Mouse (Mus musculus): Measurements from ENCODE around the gene Zyx. TPM values are rescaled to one million over a fixed set of nuclear protein-coding genes. Genes with fewer than 3 reads are reported as not detected.
A peak's percentile ranks its signal among the peaks of the same experiment; 100 is the strongest.

Gene Zyx
- polyA plus RNA-seq, 1 experiment: 467 TPM

DNA sequence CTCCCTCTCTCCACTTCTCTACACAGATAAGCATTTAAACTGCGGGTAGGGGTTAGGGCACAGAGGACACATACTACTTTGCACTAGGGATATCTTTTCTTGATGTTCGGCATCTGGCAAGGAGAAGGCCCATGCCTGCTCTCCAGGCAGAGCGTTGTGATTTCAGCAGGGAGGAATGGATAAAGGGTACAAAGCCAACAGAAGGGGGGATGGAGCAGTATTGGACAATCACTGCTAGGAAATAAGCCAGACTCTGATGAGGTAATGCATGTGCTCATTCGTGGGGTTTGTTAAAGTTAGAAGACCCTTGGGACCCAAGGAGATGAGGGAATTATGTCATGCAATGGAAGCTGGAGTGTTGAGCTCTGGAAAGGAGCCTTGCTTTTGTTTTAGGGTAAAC, 25.3 kb downstream of the Zyx start:
- H3ac ChIP-seq (ENCODE audit: control insufficient read depth, insufficient read length): no peak overlapping the region
- no peaks in the 10 kb centered on the region for H3K27me3 ChIP-seq (ENCODE audit: control insufficient read depth, insufficient read depth, insufficient read length)
- TF ChIP-seq CEBPB (IDR thresholded peaks at IDR 0.05; ENCODE audit: insufficient read depth, poor library complexity, severe bottlenecking) (peak; percentile 52; the same call in 1 of the 2 replicates), MYOG (IDR thresholded peaks at IDR 0.05; ENCODE audit: control insufficient read depth in 1 of 3, insufficient read depth in 1 of 3, insufficient read length in 2 of 3, low read depth in 2 of 3) (no peak)
- H3K36me3 ChIP-seq (ENCODE audit: control insufficient read depth, insufficient read depth): peaks cover 4% of the 10 kb centered on the region
- peak overlapping the region; percentile 22 for H3K4me3 ChIP-seq
- H3K79me2 ChIP-seq (ENCODE audit: control insufficient read depth, insufficient read depth): no peaks in the 10 kb centered on the region
- H3K4me2 ChIP-seq (ENCODE audit: low read depth): peak overlapping the region; percentile 83

DNA sequence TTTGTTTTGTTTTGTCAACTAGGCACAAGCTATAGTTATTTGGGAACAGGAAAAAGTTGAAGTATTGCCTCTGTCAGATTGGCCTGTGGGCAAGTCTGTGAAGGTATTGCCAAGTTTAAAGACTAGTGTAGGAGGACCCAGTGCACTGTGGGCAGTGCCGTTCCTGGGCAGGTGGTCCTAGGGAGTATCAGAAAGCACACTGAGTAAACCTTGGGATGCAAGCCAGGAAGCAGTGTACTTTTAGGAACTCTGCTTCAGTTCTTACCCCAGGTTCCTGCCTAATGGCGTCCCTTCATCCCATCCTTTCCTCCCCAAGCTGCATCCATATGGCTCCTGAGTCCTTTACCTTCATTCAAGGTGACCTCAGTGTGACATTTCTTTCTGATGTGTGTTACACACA, 25.7 kb downstream of the Zyx start:
- H3K4me3 ChIP-seq: no peak overlapping the region
- H3K27me3 ChIP-seq (ENCODE audit: control insufficient read depth, insufficient read depth, insufficient read length): no peaks in the 10 kb centered on the region
- peaks cover 4% of the 10 kb centered on the region for H3K36me3 ChIP-seq (ENCODE audit: control insufficient read depth, insufficient read depth)
- peak overlapping the region; percentile 83 for H3K4me2 ChIP-seq (ENCODE audit: low read depth)
- no peak for TF ChIP-seq CEBPB (IDR thresholded peaks at IDR 0.05; ENCODE audit: insufficient read depth, poor library complexity, severe bottlenecking)
- TF ChIP-seq POLR2AphosphoS2 (IDR thresholded peaks at IDR 0.05; ENCODE audit: insufficient read length, low read depth): no peak
- no peak for TF ChIP-seq USF1 (IDR thresholded peaks at IDR 0.05; ENCODE audit: low read depth)
- TF ChIP-seq POLR2A (IDR thresholded peaks at IDR 0.05; ENCODE audit: insufficient read length, low read depth): no peak
- TF ChIP-seq MAX (IDR thresholded peaks at IDR 0.05; ENCODE audit: low read depth): no peak
- TF ChIP-seq MYOD1 (IDR thresholded peaks at IDR 0.05; ENCODE audit: control insufficient read depth in 1 of 3, insufficient read length in 2 of 3, low read depth in 2 of 3): no peak
- TF ChIP-seq SRF (IDR thresholded peaks at IDR 0.05; ENCODE audit: control insufficient read depth, insufficient read length, low read depth): no peak
- TF ChIP-seq REST (IDR thresholded peaks at IDR 0.05; ENCODE audit: insufficient read depth, insufficient read length): no peak
- TF ChIP-seq E2F4 (IDR thresholded peaks at IDR 0.05; ENCODE audit: insufficient read depth): no peak
- no peak for TF ChIP-seq TCF3 (IDR thresholded peaks at IDR 0.05; ENCODE audit: insufficient read length, low read depth)
- TF ChIP-seq TCF12 (IDR thresholded peaks at IDR 0.05; ENCODE audit: insufficient read depth, poor library complexity, severe bottlenecking): no peak
- no peak for TF ChIP-seq MYOG (IDR thresholded peaks at IDR 0.05; ENCODE audit: control insufficient read depth in 1 of 3, insufficient read depth in 1 of 3, insufficient read length in 2 of 3, low read depth in 2 of 3)
- H3K79me2 ChIP-seq (ENCODE audit: control insufficient read depth, insufficient read depth): no peaks in the 10 kb centered on the region
- H3ac ChIP-seq (ENCODE audit: control insufficient read depth, insufficient read length): no peak overlapping the region

DNA sequence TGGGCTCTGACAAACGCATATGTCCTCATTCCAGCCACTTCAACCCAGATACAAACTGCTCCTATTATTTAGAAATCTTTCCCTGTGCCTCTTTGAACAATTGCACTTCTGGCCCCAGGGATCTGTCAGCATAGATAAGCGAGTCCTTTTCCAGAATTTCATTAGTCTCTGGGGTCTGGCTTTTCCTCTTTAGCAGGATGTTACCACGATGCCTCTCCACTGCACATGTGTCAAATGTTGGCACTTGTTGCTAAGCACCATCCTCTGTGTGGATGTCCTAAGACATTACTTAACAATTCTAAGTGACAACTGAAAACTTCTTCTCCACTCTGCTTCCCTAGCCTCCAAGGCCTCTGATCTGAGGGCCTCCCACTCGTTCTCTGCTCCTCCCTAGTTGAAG, 26.6 kb downstream of the Zyx start:
- H3K36me3 ChIP-seq (ENCODE audit: control insufficient read depth, insufficient read depth): peaks cover 4% of the 10 kb centered on the region
- no peak overlapping the region for H3K4me3 ChIP-seq
- H3K27me3 ChIP-seq (ENCODE audit: control insufficient read depth, insufficient read depth, insufficient read length): no peaks in the 10 kb centered on the region
- H3K4me2 ChIP-seq (ENCODE audit: low read depth): peak overlapping the region; percentile 83
- TF ChIP-seq MAX (IDR thresholded peaks at IDR 0.05; ENCODE audit: low read depth): no peak
- TF ChIP-seq USF1 (IDR thresholded peaks at IDR 0.05; ENCODE audit: low read depth): no peak
- no peaks in the 10 kb centered on the region for H3K79me2 ChIP-seq (ENCODE audit: control insufficient read depth, insufficient read depth)
- H3ac ChIP-seq (ENCODE audit: control insufficient read depth, insufficient read length): no peak overlapping the region

DNA sequence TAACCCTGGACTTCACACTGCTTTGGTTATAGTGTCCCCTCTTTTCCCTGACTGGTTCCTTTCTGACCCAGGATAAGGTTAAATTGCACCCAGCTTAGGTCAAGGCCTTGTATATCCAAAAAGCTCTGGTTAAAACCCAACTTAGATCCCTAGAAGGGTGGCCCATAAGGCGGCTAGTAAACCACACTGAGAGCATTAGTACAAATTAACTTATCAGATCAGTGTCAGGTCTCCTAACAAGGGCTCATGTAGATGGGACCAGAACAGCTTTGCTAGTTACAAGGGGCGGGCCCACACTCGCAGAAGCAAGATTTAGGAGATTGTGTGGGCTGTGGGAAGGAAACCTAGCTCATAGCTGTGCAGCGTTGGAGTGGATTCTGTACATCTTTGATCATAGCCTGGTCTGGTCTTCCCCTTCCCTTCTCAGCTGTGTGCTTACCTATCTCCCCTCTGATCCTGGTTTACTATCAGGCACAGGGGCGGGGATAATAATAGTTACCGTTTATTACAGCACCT, 27.1 kb downstream of the Zyx start:
- Histone ChIP-seq H3K4me3 (no peak overlapping the region), H3K4me2 (ENCODE audit: low read depth) (no peak overlapping the region), H3K27me3 (ENCODE audit: control insufficient read depth, insufficient read depth, insufficient read length) (no peaks in the 10 kb centered on the region), H3K79me2 (ENCODE audit: control insufficient read depth, insufficient read depth) (no peaks in the 10 kb centered on the region), H3K36me3 (ENCODE audit: control insufficient read depth, insufficient read depth) (peaks cover 4% of the 10 kb centered on the region), H3ac (ENCODE audit: control insufficient read depth, insufficient read length) (no peak overlapping the region)
- no peak for TF ChIP-seq REST (IDR thresholded peaks at IDR 0.05; ENCODE audit: insufficient read depth, insufficient read length)
- no peak for TF ChIP-seq SRF (IDR thresholded peaks at IDR 0.05; ENCODE audit: control insufficient read depth, insufficient read length, low read depth)
- TF ChIP-seq TCF3 (IDR thresholded peaks at IDR 0.05; ENCODE audit: insufficient read length, low read depth): no peak
- TF ChIP-seq POLR2AphosphoS2 (IDR thresholded peaks at IDR 0.05; ENCODE audit: insufficient read length, low read depth): no peak
- TF ChIP-seq TCF12 (IDR thresholded peaks at IDR 0.05; ENCODE audit: insufficient read depth, poor library complexity, severe bottlenecking): no peak
- TF ChIP-seq MAX (IDR thresholded peaks at IDR 0.05; ENCODE audit: low read depth): no peak
- no peak for TF ChIP-seq MYOD1 (IDR thresholded peaks at IDR 0.05; ENCODE audit: control insufficient read depth in 1 of 3, insufficient read length in 2 of 3, low read depth in 2 of 3)
- TF ChIP-seq E2F4 (IDR thresholded peaks at IDR 0.05; ENCODE audit: insufficient read depth): no peak
- TF ChIP-seq USF1 (IDR thresholded peaks at IDR 0.05; ENCODE audit: low read depth): no peak
- no peak for TF ChIP-seq POLR2A (IDR thresholded peaks at IDR 0.05; ENCODE audit: insufficient read length, low read depth)
- no peak for TF ChIP-seq CEBPB (IDR thresholded peaks at IDR 0.05; ENCODE audit: insufficient read depth, poor library complexity, severe bottlenecking)
- no peak for TF ChIP-seq MYOG (IDR thresholded peaks at IDR 0.05; ENCODE audit: control insufficient read depth in 1 of 3, insufficient read depth in 1 of 3, insufficient read length in 2 of 3, low read depth in 2 of 3)

DNA sequence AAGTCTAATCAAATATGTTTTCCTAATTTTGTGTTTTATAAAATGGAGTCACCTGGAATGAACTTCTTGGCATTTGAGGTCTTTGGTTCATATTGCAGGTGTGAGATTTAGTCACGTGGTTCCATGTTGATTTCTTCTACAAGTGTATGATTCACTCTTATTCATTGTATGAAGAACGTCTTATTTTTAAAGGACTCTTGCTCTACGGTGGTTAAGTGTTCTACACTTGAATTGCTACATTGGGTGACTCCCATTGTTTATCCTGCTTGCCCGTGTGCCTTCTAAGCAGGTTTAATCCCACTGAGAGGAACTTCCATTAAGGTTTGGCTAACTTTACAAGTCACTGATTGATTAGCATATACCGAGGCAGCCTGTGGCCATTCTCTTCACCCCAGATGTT, 27.9 kb downstream of the Zyx start:
- Histone ChIP-seq H3K36me3 (ENCODE audit: control insufficient read depth, insufficient read depth) (peaks cover 4% of the 10 kb centered on the region), H3K4me2 (ENCODE audit: low read depth) (no peak overlapping the region), H3K27me3 (ENCODE audit: control insufficient read depth, insufficient read depth, insufficient read length) (no peaks in the 10 kb centered on the region), H3K79me2 (ENCODE audit: control insufficient read depth, insufficient read depth) (no peaks in the 10 kb centered on the region), H3ac (ENCODE audit: control insufficient read depth, insufficient read length) (no peak overlapping the region), H3K4me3 (no peak overlapping the region)
- no peak for TF ChIP-seq SRF (IDR thresholded peaks at IDR 0.05; ENCODE audit: control insufficient read depth, insufficient read length, low read depth)
- TF ChIP-seq MYOD1 (IDR thresholded peaks at IDR 0.05; ENCODE audit: control insufficient read depth in 1 of 3, insufficient read length in 2 of 3, low read depth in 2 of 3): no peak
- TF ChIP-seq POLR2AphosphoS2 (IDR thresholded peaks at IDR 0.05; ENCODE audit: insufficient read length, low read depth): no peak
- no peak for TF ChIP-seq TCF12 (IDR thresholded peaks at IDR 0.05; ENCODE audit: insufficient read depth, poor library complexity, severe bottlenecking)
- TF ChIP-seq MYOG (IDR thresholded peaks at IDR 0.05; ENCODE audit: control insufficient read depth in 1 of 3, insufficient read depth in 1 of 3, insufficient read length in 2 of 3, low read depth in 2 of 3): no peak
- TF ChIP-seq E2F4 (IDR thresholded peaks at IDR 0.05; ENCODE audit: insufficient read depth): no peak
- no peak for TF ChIP-seq POLR2A (IDR thresholded peaks at IDR 0.05; ENCODE audit: insufficient read length, low read depth)
- no peak for TF ChIP-seq REST (IDR thresholded peaks at IDR 0.05; ENCODE audit: insufficient read depth, insufficient read length)
- no peak for TF ChIP-seq MAX (IDR thresholded peaks at IDR 0.05; ENCODE audit: low read depth)
- no peak for TF ChIP-seq CEBPB (IDR thresholded peaks at IDR 0.05; ENCODE audit: insufficient read depth, poor library complexity, severe bottlenecking)
- no peak for TF ChIP-seq USF1 (IDR thresholded peaks at IDR 0.05; ENCODE audit: low read depth)
